Mouse (Mus musculus): ENCODE measurements at regions not wholly inside any gene's neighbourhood (a gene's known extent, or its start where the extent isn't known, plus 50 kb on each side); places are given as distances from the start of the nearest gene placed in this dataset.

DNA sequence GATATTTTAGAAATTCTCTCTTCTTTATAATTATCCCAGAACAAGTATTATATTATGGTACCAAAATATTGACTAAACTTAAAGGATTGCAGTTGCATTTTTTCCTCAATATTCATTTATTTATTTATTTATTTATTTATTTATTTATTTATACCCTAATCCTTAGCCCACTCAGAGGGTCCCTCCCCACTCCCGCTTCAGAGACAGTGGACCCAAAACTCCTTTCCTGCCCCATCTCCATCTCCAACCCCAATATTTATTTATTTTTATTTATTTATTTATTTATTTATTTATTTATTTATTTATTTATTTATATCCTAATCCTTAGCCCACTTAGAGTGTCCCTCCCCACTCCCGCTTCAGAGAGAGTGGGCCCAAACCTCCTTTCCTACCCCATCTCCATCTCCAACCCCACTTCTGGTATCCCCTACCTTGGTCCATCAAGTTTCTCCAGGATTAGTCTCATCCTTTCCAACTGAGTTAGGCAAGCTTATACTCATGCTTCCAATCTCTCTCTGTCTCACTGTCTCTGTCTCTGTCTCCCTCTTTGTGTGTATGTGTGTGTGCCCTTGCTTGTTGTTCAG, 1340.8 kb downstream of the Cntnap5b start:
- no peak for DNase-seq (ENCODE audit: low read depth, low spot score)

- peak; percentile 55 for DNase-seq (ENCODE audit: low read depth, low spot score)
These were observed 1349.7 kb downstream of the Cntnap5b start for GRCm38 (mm10) chr1:101122091-101122825.

GRCm38 (mm10) chr1:101127242-101127641, 1354.7 kb downstream of the Cntnap5b start:
- DNase-seq (ENCODE audit: low read depth, low spot score) = no peak

DNA sequence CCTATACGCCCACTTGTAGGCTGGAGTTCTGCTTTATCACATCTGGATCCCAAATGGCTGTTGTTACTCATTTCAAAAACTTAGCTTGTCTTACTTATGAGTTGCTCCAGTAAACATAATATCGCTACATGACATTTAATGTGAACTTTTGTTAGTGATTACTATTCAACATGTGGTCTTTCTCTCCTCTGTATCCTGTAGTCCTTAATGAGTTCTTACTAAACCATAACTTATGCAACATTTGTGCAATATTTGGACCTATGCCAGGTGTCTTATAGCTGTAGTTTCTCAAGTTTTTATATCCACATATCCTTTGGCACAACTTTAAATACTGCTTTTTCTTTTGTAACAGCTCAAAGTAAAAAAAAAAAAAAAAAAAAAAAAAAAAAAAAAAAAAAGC, 1394.1 kb downstream of the Cntnap5b start:
- no peak for DNase-seq (ENCODE audit: low read depth, low spot score)

Measured in brain, embryonic 18.5 days (tissue).